Mouse (Mus musculus) layer of hippocampus, postnatal 10 days (tissue): Measurements from ENCODE around the gene Asb5. TPM values are rescaled to one million over a fixed set of nuclear protein-coding genes. Genes with fewer than 3 reads are reported as not detected.

Experiments
- DNase-seq, 2 experiments: peaks; one replicate each; pipeline ENCODE4 v3.0.0; 2021; ENCODE audit warnings: low spot score in 2 of 2
- total RNA-seq, 2 experiments: library from RNA; stranded (reverse); gene quantifications; 2 replicates each; pipeline ENCODE4 v1.2.3; 2021

The Asb5 gene
- total RNA-seq, 2 experiments from 2014 or later = 1.5 to 2.7 TPM

GRCm38 (mm10) chr8:54535172-54535571, 5.8 kb downstream of the Asb5 start:
- DNase-seq = no peak

GRCm38 (mm10) chr8:54537285-54537684, 7.9 kb downstream of the Asb5 start:
- no peak for DNase-seq

GRCm38 (mm10) chr8:54541331-54541730, 12.0 kb downstream of the Asb5 start:
- DNase-seq = no peak

GRCm38 (mm10) chr8:54548383-54548782, 19.0 kb downstream of the Asb5 start:
- no peak for DNase-seq

GRCm38 (mm10) chr8:54550026-54550574, 20.7 kb downstream of the Asb5 start:
- no peak for DNase-seq

GRCm38 (mm10) chr8:54554921-54555320, 25.5 kb downstream of the Asb5 start:
- DNase-seq = no peak

- no peak for DNase-seq
Observed at GRCm38 (mm10) chr8:54562137-54562536, 32.8 kb downstream of the Asb5 start.

GRCm38 (mm10) chr8:54565181-54565580, 35.8 kb downstream of the Asb5 start:
- no peak for DNase-seq

- no peak for DNase-seq
Observed at GRCm38 (mm10) chr8:54565603-54566260, 36.4 kb downstream of the Asb5 start.

GRCm38 (mm10) chr8:54567168-54567567, 37.8 kb downstream of the Asb5 start:
- DNase-seq = no peak

GRCm38 (mm10) chr8:54570618-54571609, 41.5 kb downstream of the Asb5 start:
- no peak for DNase-seq

- no peak for DNase-seq
Observed at GRCm38 (mm10) chr8:54581436-54581835, 52.1 kb downstream of the Asb5 start.

GRCm38 (mm10) chr8:54582886-54583285, 53.5 kb downstream of the Asb5 start:
- no peak for DNase-seq

GRCm38 (mm10) chr8:54594634-54595033, 65.3 kb downstream of the Asb5 start:
- DNase-seq = no peak

- no peak for DNase-seq
Observed at GRCm38 (mm10) chr8:54596051-54596450, 66.7 kb downstream of the Asb5 start.

- DNase-seq = no peak
Observed at GRCm38 (mm10) chr8:54596940-54597339, 67.6 kb downstream of the Asb5 start.

GRCm38 (mm10) chr8:54597386-54597785, 68.0 kb downstream of the Asb5 start:
- no peak for DNase-seq

- peak; percentile 24 to 34 for DNase-seq
Observed at GRCm38 (mm10) chr8:54600671-54601251, 71.4 kb downstream of the Asb5 start, which contains the start of gene Spata4. Gene Spata4 (plus strand): TSS chr8:54600781.

- DNase-seq = no peak
Observed at GRCm38 (mm10) chr8:54603440-54603839, 74.1 kb downstream of the Asb5 start.

- DNase-seq = no peak
Observed at GRCm38 (mm10) chr8:54609336-54609735, 80.0 kb downstream of the Asb5 start.

GRCm38 (mm10) chr8:54610238-54610637, 80.9 kb downstream of the Asb5 start:
- no peak for DNase-seq
